Mouse (Mus musculus) heart, adult 9 months (tissue): ENCODE data around the gene Ubqln4.

Source experiments
- DNase-seq, 2 experiments: peaks; one replicate each; pipeline ENCODE4 v3.0.0; 2022; ENCODE audit warnings: low spot score in 2 of 2

The Ubqln4 gene

DNA sequence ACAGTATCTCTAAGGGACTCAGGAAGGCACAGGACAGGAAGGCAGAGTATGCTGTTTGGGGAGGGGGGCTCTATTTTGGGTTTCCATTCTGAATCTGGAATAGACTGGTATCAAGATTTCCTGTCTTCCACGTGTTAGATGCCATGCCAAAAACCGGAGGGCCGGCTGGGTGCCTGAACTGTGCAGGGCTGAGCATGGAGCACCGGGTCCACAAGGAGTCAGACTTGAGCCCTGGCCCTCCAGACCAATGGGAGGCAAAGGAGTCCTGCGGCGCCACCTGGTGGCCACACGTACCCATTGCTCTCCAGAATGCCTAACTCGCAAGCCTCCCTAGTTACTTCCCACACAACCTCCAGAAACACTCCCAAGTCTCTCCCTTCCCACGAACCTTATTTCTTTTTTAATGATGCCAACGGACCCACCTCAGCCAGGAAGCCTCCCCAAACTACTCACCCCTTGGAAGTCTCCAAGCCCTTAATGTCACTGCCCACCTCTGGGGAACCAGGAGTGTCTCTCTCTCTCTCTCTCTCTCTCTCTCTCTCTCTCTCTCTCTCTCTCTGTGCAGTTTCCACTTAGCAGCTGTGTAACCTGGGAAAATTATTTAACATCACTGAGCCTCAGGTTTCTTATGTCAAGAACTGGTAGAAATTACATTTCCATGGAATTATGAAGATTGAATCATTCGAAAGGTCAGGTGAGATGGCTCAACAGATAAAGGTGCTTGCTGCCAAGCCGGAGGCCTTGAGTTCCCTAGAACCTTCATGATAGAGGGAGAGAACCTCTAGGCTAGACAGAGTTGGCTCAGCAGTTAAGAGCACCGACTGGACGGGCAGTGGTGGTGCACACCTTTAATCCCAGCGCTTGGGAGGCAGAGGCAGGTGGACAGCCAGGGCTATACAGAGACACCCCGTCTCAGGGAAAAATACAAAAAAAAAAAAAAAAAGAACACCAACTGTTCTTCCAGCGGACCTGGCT lies 27.1 kb upstream of the Ubqln4 start:
- DNase-seq: peak; percentile 84 to 86

DNA sequence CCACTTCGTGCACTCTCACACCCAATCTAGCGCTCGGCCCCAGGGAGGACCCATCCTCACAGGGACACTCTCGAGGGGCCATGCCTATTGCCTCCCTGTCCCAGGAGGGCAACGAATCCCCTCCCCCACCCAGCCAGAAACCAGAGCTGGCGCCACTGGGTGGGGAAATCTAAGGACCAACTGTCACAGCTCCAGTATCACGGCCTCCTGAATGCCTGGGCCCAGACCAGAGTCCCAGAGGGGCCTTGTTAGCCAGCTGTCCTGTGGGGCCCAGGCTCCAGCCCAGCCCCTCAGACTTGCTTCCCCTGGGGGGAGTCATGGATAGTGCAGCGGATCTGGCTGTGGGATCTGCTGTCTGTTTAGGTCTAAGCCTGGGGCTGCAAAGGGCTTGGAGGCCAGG lies 26.0 kb upstream of the Ubqln4 start:
- no peak for DNase-seq

DNA sequence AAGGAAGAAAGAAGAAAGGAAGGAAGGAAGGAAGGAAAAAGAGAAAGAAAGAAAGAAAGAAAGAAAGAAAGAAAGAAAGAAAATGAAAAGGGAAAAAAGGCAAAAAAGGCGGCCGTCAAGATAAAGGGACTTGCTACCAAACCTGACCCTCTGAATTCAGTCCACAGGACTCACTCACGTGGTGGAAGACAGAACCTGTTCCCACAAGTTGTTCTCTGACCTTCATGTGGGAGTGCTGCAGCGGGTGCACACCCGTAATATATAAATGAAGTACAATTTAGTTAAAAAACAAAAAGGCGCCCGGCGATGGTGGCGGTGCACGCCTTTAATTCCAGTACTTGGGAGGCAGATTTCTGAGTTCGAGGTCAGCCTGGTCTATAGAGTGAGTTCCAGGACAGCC lies 24.9 kb upstream of the Ubqln4 start:
- no peak for DNase-seq

DNA sequence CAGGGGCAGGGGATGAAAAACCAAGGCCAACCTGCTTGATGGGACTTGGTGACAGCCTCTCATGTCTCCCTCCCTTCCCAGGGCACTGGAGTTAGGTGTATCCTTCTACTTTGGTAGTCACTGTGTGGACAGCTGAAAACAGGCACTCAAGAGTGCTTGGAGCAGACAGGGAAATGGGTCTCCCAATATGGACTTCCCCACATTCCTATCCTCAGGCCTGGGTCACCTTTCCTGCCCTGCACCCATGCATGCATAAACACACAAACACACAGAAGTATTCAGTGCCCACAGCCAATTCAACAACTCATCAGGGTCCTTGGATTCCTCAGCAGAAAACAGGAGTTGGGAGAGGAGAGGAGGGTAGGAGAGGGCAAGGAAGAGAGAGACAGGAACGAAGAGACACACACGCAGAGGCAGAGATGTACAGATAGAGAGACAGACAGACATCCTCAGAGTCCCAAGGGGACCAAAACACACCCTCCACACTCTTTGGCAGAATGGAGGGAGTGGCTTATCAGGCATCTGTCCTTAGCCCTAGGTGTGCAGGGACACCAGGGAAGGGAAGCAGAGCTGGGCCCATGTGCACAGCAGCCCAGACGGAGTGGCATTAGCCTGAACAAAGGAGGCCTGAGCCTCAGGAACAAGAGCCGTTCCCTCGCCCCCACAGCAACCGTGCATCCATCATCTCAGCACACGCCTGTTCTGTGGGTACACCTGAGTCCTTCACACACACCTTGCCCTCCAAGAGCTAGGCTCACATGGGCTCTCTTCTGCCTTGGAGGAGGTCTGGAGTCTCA lies 24.2 kb upstream of the Ubqln4 start:
- DNase-seq: no peak

DNA sequence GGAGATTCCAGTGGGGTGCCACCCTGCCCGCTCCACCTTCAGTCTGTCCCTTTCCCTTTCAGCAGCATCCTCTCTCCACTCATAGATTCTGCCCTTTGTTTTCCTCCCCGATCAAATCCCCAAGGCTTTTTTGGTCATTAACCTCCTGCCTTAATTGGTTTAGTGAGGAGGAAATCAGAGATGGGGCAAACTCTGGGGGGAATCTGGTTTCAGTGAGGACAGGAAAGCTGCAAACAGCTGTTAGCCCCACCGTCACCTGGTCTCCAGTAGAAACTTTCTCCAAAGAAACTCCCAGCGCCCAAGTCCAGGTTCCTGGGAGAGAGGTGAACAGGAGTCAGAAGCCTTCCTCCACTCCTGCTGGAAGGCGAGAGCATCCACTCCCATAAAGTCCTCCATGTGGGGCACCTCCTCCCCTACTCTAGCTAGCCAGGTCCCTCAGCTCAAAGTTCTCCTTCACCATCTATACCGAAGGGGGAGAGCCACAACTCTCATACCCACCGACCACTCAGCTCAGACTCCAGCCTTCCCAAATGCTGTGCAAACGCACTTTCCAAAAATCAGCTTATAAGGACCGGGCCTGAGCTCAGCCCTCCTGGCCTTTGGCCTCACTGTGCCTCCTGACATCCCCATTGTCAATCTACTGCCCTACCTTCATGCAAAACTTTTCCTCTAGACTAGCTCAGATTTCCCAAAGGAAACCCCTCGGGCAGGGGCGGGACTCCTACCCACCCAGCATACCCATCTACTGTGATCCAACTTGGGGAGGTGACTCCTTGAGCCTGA lies 23.3 kb upstream of the Ubqln4 start:
- no peak for DNase-seq

DNA sequence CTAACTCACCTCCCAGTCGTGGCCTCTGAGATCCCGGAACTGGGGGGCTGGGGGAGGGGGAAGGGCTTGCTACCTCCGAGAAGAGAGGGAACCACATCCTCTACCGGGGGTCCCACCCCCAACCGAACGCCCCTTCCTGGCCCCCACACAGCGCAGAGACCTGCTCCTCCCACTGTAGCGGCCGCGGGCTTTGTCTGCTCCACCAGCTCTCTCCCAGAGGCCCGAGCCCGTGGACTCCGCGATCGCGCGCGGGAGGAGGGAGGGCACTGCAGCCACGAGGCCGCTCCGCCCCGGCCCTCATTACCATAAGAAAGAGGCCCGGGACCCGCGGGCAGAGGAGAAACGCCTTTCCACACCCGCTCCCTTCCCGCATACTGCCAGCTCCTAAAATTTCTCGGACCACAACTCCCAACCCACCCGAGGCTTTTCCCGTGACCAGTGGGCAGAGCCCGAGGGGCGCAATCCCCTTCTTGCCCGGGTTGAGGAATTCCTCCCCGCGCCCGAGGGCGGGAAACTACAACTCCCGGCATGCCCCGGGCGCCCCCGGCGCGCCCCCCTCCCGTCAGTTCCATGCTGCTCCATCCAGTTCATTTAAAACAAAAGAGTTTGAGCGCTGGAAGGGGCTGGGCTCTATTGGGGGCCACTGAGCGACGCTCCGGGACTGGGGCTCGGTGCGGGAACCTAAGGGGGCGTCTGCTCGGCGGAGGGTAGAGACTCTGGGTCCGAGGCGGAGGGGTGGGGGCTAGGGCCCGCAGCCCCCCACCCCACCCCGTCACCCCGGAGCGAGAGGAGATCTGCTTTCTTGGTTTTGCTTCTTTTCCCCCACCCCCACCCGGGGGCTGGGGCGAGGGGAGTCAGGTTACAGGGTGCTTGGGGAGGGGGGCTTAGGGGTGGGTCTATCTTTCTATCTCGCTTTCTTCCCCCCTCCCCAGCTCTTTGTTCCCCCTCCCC lies 21.9 kb upstream of the Ubqln4 start:
- peak; percentile 78 to 85 for DNase-seq

DNA sequence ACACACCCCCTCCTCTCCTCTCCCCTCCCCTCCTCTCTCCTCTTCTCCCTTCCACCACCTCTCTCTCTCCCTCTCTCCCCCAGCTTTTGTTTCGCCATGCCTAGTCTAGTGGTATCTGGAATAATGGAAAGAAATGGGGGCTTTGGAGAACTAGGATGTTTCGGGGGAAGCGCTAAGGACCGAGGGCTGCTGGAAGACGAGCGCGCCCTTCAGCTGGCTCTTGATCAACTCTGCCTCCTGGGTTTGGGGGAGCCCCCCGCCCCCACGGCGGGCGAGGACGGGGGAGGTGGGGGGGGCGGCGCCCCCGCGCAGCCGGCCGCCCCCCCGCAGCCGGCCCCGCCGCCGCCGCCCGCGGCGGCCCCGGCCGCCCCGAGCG lies 21.3 kb upstream of the Ubqln4 start, which contains the start of gene Mex3a:
TSS of gene Mex3a (plus strand) at position 97 of the 376 bp plus-strand sequence.
- DNase-seq: no peak

DNA sequence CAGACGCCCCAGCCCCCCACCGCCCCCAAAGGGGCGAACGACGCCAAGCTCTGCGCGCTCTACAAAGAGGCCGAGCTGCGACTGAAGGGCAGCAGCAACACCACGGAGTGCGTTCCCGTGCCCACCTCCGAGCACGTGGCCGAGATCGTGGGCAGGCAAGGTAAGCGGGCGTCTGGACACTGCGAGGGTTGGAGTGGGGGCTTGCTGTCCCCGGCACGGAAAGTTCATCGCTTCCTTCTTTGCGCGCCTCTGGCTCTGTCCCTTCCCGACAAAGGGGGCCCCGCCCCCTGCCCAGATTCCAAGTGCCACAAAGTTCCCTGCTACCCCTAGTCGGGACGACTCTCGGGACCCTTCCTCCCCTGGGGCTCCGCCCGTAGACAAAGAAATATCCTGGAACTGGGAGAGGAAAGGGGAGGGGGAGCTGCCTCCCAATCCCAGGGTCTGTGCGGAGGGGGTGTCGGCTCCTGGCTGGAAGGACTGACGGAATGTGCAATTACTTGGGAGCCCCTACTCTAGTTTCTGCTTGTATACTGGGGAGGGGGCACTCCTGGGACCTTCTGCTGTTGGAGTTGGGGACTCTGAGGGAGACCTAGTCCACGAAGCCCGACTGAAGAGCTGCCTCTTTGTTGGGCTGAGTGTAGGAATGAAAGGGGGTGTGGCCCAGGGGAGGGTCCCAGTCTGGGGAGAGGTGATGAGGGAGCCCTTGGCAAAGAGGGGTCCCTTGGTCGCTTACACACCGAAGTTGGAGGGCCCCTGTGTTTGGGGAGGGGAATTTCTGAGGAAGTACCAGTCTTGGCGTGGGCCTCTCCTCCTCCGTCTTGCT lies 20.7 kb upstream of the Ubqln4 start:
- no peak for DNase-seq

DNA sequence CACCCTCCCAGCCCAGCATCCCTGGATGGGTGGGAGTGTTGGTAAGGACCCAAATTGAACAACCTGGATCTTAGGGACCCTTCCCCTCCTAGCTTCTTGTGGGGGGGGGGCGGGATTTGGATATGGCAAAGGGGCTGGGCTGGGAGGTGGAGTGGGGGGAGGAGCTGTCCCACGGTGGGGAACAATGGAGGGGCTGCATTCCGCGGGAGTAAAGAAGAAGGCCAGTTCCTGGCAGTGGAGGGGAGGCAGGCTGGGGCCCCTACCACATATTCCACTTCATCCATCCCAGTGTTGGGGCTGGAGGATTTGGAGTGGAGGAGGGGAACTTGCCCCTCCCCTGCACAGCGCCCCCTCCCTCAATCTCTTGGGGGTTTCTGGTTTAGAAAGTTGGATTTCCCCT lies 19.9 kb upstream of the Ubqln4 start:
- DNase-seq: no peak

DNA sequence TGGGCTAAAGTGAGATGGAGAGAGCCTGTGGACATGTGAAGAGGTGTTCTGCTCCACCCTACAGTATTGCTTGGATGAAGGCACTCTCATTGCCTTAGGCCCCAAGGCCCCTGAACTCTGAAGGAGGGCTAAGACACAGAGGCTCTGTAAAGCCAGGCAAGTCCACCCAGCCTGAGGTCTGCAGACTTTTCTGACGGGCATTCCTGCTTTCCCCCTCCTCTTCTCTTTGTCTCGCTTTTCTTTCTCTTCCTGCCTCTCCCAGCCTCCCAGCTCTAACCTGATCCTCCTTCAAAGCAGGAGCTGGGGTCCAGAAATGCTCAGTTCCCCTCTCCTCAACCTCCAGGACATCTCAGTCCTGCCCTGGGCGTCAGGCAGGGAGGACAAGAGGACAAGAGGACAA lies 18.6 kb upstream of the Ubqln4 start:
- no peak for DNase-seq

DNA sequence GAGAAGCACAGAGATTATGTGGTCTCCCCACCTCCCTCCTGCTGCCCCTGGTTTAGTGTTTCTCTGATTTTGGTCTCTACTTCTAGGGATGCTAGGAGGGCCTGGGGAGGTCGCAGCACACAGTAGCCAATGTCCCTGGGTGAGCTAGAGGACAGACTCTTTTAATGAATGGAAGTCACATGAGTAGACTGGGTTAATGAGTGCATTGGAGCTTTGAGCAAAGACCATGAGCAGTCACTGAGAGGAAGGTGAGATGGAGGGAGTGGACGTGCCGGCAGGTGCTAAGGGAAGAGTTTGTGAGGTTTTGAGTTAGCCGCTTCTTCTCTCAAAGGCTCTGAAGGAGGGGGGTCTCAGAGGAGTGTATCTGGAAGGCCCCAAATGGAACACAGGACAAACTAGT lies 18.0 kb upstream of the Ubqln4 start:
- DNase-seq: no peak

DNA sequence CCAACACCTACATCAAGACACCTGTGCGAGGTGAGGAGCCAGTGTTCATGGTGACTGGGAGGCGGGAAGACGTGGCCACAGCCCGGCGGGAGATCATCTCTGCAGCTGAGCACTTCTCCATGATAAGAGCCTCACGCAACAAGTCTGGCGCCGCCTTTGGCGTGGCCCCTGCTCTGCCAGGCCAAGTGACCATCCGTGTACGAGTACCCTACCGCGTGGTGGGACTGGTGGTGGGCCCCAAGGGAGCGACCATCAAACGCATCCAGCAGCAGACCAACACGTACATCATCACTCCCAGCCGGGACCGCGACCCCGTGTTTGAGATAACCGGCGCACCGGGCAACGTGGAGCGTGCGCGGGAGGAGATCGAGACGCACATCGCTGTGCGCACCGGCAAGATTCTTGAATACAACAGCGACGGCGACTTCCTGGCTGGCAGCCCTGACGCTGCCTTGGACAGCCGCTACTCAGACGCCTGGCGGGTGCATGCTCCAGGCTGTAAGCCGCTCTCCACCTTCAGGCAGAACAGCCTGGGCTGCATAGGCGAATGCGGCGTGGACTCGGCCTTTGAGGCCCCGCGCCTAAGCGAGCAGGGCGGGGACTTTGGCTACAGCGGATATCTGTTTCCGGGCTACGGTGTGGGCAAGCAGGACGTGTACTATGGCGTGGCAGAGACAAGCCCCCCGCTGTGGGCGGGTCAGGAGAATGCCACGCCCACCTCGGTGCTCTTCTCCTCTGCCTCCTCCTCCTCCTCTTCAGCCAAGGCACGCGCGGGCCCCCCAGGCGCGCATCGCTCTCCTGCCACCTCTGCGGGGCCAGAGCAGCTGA lies 17.2 kb upstream of the Ubqln4 start:
- peak; percentile 86 to 88 for DNase-seq

DNA sequence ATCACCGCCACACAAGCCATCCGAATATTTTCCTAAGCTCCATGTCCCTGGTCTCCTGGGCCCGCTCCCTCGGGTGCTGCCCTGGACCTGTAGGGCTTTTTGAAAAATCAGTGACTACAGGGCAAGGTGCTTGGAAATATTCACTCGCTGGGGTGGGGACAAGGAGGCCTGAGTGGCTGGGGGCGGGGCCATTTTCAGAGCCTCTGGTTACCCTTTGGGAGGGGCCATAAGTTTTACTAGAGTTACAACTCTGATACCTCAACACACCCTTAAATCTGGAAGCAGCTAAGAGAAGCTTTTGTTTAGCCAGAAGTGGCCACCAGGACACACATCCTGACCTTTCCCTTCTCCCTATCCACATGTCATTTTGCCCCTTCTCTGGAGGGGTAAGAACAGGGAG lies 16.4 kb upstream of the Ubqln4 start:
- no peak for DNase-seq

DNA sequence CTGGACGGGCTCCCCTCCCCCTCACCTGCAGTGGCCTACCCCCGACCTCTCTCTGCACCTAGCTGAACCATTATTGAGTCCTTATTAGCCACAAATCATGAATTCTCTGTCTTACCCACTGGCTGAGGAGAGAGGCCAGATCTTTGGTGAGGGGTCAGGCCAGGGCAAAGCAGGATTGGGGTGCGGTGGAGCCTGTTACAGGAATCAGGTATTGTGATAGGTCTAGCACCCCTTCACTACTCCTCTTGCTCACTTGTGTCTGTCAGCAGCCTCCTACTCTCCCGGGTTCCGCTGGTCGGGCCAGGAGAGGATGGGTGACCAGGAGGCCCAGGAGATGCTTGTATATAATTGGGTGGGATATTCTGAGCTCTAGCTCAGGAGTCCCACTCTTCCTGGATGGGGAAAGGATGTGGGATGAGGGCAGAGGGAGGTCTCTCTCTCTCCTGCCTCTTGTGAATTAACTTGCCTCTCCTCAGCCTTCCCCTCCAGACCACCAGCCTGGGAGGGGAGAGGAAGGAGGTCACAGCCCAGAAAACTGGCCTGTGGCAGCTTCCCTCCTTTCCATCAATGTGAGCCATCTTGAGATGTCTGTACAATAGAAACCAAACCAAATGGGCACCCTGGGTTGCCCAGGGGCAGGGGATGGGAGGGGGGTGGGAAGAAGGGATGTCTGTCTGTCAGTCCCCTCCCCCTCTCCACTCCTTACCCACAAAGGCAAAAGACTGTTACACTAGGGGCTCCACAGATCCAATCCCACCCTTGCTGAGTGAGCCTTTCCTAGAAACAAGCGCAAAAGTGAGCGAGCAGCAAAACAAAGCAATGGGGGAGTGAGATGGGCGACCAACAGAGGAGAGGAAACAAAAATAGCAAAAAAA lies 15.1 kb upstream of the Ubqln4 start:
- DNase-seq: no peak

DNA sequence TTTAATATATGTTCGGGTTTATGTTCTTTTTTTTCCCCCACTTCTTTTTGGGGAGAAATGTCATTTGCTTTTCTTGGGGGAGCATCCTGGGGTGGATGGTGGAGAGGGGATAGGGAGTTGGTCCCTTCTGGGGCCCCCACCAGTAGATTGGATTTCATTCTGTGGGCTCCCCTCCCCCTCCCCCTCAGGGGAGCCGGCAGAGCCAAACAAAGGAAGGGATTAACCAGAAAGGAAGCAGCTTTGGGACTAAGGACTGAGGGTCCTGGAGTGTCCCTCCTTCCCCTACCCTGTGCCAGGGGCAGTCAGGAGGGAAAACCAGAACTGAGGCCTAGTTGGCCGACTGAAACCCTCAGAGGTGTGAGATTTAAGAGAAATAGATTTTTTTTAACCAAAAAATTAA lies 14.2 kb upstream of the Ubqln4 start:
- no peak for DNase-seq

DNA sequence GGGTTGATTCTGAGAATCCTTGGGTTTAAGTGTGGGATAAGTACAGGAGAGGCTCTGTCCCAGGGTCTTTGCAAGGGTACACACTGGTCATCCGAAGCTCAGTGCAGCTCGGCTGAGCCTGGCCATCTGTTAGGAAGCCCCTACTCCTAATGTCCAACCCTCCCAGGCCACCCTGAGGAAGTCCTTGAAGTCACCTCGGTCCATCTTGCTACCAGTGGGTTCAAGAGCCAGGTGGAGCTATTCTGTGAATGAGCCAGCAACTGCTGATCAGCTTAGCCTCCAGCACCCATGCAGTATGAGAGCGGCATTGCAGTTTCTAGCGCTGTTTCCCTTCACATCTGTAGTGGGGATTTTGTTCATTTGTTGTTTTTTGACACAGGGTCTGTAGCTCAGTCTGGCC lies 13.5 kb upstream of the Ubqln4 start:
- no peak for DNase-seq

DNA sequence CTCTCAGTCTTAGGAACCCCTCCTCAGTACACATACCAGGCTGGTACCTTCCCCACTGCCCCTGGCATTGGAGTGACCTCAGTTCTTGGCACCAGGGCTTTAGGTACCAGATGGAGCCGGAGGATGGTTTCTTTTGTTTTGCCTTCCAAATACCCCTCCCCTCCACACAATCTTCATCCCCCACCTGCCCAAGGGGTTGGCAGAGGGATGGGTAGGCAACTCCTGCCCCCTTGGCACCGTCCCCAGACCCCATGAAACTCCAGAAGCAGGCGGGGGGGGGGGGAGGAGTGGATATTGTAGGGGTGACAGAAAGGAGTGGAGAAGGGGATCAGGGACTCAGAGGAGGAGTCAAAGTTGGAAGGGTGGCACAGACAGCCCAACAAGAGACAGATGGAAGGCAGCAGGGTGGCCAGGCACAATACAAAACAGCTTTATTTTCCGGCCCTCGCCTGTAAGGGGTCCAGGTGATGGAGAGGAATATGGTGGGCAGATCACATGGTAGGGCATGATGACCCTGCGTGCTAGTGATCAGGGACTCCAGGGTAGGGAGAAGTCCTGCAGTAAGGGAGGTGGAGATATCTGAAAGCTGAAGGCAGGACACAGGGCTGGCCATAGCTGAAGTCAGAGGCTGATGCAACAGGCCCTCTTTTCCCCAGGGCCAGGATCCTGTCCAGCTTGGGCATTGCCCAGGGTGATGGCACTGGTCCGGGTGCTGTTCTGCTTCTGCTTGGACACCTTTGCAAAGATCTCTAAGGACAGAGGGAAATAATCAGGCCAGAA lies 11.7 kb upstream of the Ubqln4 start:
- no peak for DNase-seq
